Mouse (Mus musculus) neural tube, embryonic 13.5 days (tissue): Measurements from ENCODE around the gene Zfp60. TPM values are rescaled to one million over a fixed set of nuclear protein-coding genes. Genes with fewer than 3 reads are reported as not detected.

ENCODE experiments used
- ATAC-seq: fragments of 200-750 bp; cut with Nextera tagmentation; 2 replicates; pipeline ENCODE4 v1.8.0; 2017; ENCODE audit warnings: low read depth, mild to moderate bottlenecking, moderate TSS enrichment, moderate library complexity
- H3K27ac ChIP-seq: fragments of 300-500 bp; sonication (generic); replicated peaks from 2 replicates; pipeline ENCODE4 v1.5.1; 2015; ENCODE audit warnings: moderate library complexity, mild to moderate bottlenecking, inconsistent platforms
- H3K27me3 ChIP-seq: fragments of 300-500 bp; sonication (generic); 2 replicates; pipeline ENCODE4 v1.6.1; 2015; ENCODE audit warnings: mild to moderate bottlenecking, inconsistent platforms
- H3K36me3 ChIP-seq: fragments of 300-500 bp; sonication (generic); 2 replicates; pipeline ENCODE4 v1.6.1; 2015; ENCODE audit warnings: mild to moderate bottlenecking, inconsistent platforms
- H3K4me1 ChIP-seq: fragments of 300-500 bp; sonication (generic); replicated peaks from 2 replicates; pipeline ENCODE4 v1.6.1; 2015; ENCODE audit warnings: inconsistent platforms
- H3K4me2 ChIP-seq: fragments of 300-500 bp; sonication (generic); 2 replicates; pipeline ENCODE4 v1.6.1; 2015; ENCODE audit warnings: inconsistent platforms, mild to moderate bottlenecking, moderate library complexity
- H3K4me3 ChIP-seq: fragments of 300-500 bp; sonication (generic); 2 replicates; pipeline ENCODE4 v1.5.1; 2015; ENCODE audit warnings: mild to moderate bottlenecking, inconsistent platforms
- H3K9ac ChIP-seq: fragments of 300-500 bp; sonication (generic); 2 replicates; pipeline ENCODE4 v1.6.1; 2015; ENCODE audit warnings: moderate library complexity, mild to moderate bottlenecking, inconsistent platforms
- H3K9me3 ChIP-seq: fragments of 300-500 bp; sonication (generic); 2 replicates; pipeline ENCODE4 v1.6.1; 2016; ENCODE audit warnings: inconsistent platforms
- WGBS: fragments of 180-500 bp; shearing (Covaris S2); methylation state at CpG from one replicate; pipeline ENCODE4 v1.1.7; 2015; 5-methylcytosine and 5-hydroxymethylcytosine counted together
- polyA plus RNA-seq: library from polyadenylated mRNA; unstranded; fragments of >200 nt; fragmentation: Nextera tagmentation; extraction: Ambion mirVana; gene quantifications from 2 replicates; pipeline ENCODE4 v1.2.1, GENCODE M21; 2015

The Zfp60 gene
- polyA plus RNA-seq, 1 experiment from 2014 or later = 104 TPM

GRCm38 (mm10) chr7:27797906-27798811 is 67.0 kb downstream of the Zfp60 start:
- H3K36me3 ChIP-seq = no peaks in the 10 kb centered on the region
- WGBS = 19% methylated on average over 8 of the region's 8 CpGs
- peak overlapping the region; percentile 54; the same call in 1 of the 2 replicates for H3K27ac ChIP-seq
- H3K4me3 ChIP-seq = 0 out of 2 replicates have a peak overlapping the region, but pooled peaks have one; percentile 4
- H3K9me3 ChIP-seq = no peaks in the 10 kb centered on the region
- no peaks in the 10 kb centered on the region for H3K27me3 ChIP-seq
- peak overlapping the region; percentile 30; the same call in 1 of the 2 replicates for H3K4me2 ChIP-seq
- peaks cover 7% of the 10 kb centered on the region; the same call in 1 of the 2 replicates for H3K4me1 ChIP-seq
- 0 out of 2 replicates have a peak overlapping the region, but pooled peaks have one; percentile 8 for H3K9ac ChIP-seq
- ATAC-seq = peak; percentile 91

GRCm38 (mm10) chr7:27801137-27801536 is 69.9 kb downstream of the Zfp60 start:
- Histone ChIP-seq H3K4me2 (no peak overlapping the region), H3K27me3 (no peaks in the 10 kb centered on the region), H3K9me3 (no peaks in the 10 kb centered on the region), H3K36me3 (0 out of 2 replicates have a peak, but pooled peaks cover under 1% of the 10 kb centered on the region), H3K4me1 (peaks cover 18% of the 10 kb centered on the region), H3K4me3 (no peak overlapping the region), H3K9ac (no peak overlapping the region), H3K27ac (no peak overlapping the region)
- 56% methylated on average over 2 of the region's 2 CpGs for WGBS
- no peak for ATAC-seq

DNA sequence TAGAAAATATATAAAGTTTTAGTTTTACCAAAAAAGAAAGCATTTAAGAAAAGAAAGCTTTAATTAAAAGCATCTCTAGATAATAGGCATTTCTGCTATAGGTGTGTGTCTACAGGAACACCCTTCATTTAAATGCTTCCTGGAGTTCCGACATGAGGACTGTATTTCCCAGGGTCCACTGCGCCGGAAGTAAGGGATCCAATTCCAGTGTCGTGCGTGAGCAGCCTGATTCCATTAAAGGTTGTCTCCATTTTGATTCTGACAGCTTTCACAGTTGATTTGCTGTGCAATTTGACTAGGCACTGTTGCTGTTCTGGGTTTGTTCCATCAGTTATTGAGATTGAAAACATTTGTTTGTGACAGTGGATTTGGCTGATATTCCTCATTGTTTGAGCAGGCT is 71.8 kb downstream of the Zfp60 start:
- WGBS = 77% methylated on average over 5 of the region's 5 CpGs
- no peak overlapping the region for H3K9ac ChIP-seq
- peaks cover 17% of the 10 kb centered on the region for H3K4me1 ChIP-seq
- no peak overlapping the region for H3K27ac ChIP-seq
- no peak overlapping the region for H3K4me2 ChIP-seq
- H3K4me3 ChIP-seq = no peak overlapping the region
- no peak for ATAC-seq
- H3K27me3 ChIP-seq = no peaks in the 10 kb centered on the region
- no peaks in the 10 kb centered on the region for H3K9me3 ChIP-seq
- peaks cover 11% of the 10 kb centered on the region for H3K36me3 ChIP-seq

Other genes with a start within 250 kb of the Zfp60 start
- 12.3 and 14.1 TPM in 2 replicates for gene Sertad1, start 244.5 kb upstream of the Zfp60 start, polyA plus RNA-seq
- 1.9 TPM in 2 replicates for gene Prx, start 232.1 kb upstream of the Zfp60 start, polyA plus RNA-seq
- gene Hipk4, start 208.1 kb upstream of the Zfp60 start, polyA plus RNA-seq = 0.39 and 0.71 TPM in 2 replicates
- 123 and 128 TPM in 2 replicates for gene Pld3, start 178.2 kb upstream of the Zfp60 start, polyA plus RNA-seq
- gene 2310022A10Rik, start 178.2 kb upstream of the Zfp60 start, polyA plus RNA-seq = 30.9 and 31.9 TPM in 2 replicates
- 59.6 and 66.2 TPM in 2 replicates for gene Akt2, start 139.8 kb upstream of the Zfp60 start, polyA plus RNA-seq
- 45.8 and 54.8 TPM in 2 replicates for gene Ttc9b, start 77.5 kb upstream of the Zfp60 start, polyA plus RNA-seq
- 11.6 and 12.7 TPM in 2 replicates for gene Map3k10, start 56.8 kb upstream of the Zfp60 start, polyA plus RNA-seq
- gene Zfp607b, start 42.0 kb upstream of the Zfp60 start, polyA plus RNA-seq = 7.6 and 8.9 TPM in 2 replicates
- 2.3 and 2.9 TPM in 2 replicates for gene Zfp626, start 75.8 kb downstream of the Zfp60 start, polyA plus RNA-seq
- 10.5 TPM in 2 replicates for gene Zfp59, start 107.2 kb downstream of the Zfp60 start, polyA plus RNA-seq
- 1.4 and 1.5 TPM in 2 replicates for gene Zfp607a, start 126.1 kb downstream of the Zfp60 start, polyA plus RNA-seq
- gene Zfp974, start 198.1 kb downstream of the Zfp60 start, polyA plus RNA-seq = 15.0 and 16.1 TPM in 2 replicates
- 28.0 and 35.8 TPM in 2 replicates for gene Zfp780b, start 247.8 kb downstream of the Zfp60 start, polyA plus RNA-seq